Mouse (Mus musculus) testis, adult 2 months (tissue): ENCODE results near the gene Hist1h2ad.

Experiments used
- CTCF ChIP-seq: fragments of 200-500 bp; IDR thresholded peaks from 2 replicates; pipeline ENCODE4 v1.5.1; 2012; ENCODE audit warnings: low read depth, mild to moderate bottlenecking, inconsistent platforms, low read length, moderate library complexity; ENCODE audit not compliant: control insufficient read depth, insufficient read depth, insufficient replicate concordance
- POLR2A ChIP-seq: fragments of 200-500 bp; IDR thresholded peaks from 2 replicates; pipeline ENCODE4 v1.6.1; 2012; ENCODE audit warnings: low read depth, mild to moderate bottlenecking, inconsistent platforms, low read length, moderate library complexity; ENCODE audit not compliant: control insufficient read depth

GRCm38 (mm10) chr13:23586099-23586939, 12.1 kb downstream of the Hist1h2ad start:
- no peak for TF ChIP-seq CTCF
- no peak for TF ChIP-seq POLR2A
